Mouse (Mus musculus): ENCODE results near the gene Cdh6. TPM values are rescaled to one million over a fixed set of nuclear protein-coding genes. Genes with fewer than 3 reads are reported as not detected.

The Cdh6 gene
- polyA plus RNA-seq (2016; fragmentation: Nextera tagmentation; extraction: Ambion mirVana): 11.2 and 18.6 TPM in 2 replicates

DNA sequence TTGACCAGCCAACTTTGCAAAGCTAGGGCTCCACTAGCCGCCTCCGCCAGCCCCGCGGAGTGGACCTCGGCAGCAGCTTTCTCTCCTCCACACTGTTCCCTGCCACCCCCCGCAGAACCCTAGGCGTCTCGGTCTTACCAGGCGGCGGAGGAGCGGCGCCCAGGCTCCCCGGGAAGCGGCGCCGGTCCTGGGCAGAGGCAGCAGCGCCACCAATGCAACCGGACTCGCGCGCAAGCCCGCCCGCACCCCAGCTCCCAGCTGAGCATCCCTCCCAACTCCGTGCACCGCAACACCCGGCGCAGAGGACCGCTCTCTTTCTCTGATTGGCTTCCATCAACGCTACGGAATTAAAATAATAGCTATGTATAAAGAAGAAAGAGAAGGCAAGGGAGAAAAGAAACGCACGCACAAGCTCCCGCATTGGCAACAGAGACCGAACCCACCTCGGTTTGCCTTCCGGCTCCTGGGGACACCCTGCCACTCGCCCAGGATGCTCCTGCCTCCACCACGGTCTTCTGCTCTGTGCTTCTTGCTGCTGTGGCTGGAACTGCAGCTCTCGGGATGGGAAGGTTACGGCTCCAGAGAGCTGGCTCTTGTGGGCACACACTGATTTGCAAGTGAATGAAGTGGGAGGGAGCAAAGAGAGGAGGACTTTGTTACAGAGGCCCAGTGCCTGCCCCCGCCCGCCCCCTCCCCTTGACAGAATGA is at the start of gene Cdh6:
Gene Cdh6, minus strand, starts transcription at position 605 of the 708 bp plus-strand sequence.
- Histone ChIP-seq H3K36me3 (no peaks in the 10 kb centered on the region), H3K27me3 (ENCODE audit: insufficient read depth, poor library complexity, severe bottlenecking) (peaks cover 39% of the 10 kb centered on the region), H3K27ac (peak within 1 kb of the TSS; percentile 95), H3K4me1 (replicated peaks) (peaks cover 25% of the 10 kb centered on the region), H3K9me3 (no peaks in the 10 kb centered on the region), H3K4me3 (peak within 1 kb of the TSS; percentile 78)
- WGBS: under 1% methylated on average over 42 of the region's 42 CpGs
- DNase-seq (ENCODE audit: low spot score): peak; percentile 88

DNA sequence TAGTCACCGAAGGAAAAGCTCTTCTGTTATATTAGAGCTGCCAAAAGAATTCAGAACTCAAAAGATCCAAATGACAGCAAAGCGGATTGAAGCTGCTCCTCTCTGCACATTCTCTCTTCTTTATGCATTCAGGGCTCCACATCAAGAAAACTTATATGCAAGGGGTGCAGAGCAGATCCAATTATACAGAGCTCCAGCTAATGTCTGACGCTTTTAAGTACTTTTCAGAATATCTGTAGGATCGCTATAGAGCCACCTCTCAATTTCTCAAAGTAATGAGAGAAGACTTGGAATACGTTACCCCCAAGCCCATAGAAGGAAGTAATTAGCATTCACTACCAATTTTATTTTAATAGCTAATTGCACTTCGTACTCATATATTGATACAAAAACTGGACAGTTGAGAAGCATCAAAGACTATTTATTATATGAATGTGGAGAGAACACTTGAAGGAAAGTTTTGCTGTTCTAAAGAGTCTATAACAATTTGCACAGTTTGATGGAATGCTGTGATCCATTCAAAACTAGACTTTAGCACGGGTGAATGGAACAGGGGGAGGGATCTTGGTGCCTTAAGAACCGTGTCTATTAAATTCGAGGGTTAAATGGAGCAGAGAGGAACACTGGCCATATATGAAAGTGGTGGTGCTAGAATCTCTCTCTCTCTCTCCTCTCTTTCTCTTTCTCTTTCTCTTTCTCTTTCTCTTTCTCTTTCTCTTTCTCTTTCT is 46.4 kb upstream of the Cdh6 start:
- H3K27me3 ChIP-seq (ENCODE audit: insufficient read depth, poor library complexity, severe bottlenecking): peaks cover 10% of the 10 kb centered on the region
- peaks cover 21% of the 10 kb centered on the region for H3K4me1 ChIP-seq (replicated peaks)
- no peaks in the 10 kb centered on the region for H3K9me3 ChIP-seq
- no peaks in the 10 kb centered on the region for H3K36me3 ChIP-seq
- H3K27ac ChIP-seq: no peak overlapping the region
- WGBS: 70% methylated on average over 9 of the region's 9 CpGs
- no peak overlapping the region for H3K4me3 ChIP-seq
- DNase-seq (ENCODE audit: low spot score): no peak

DNA sequence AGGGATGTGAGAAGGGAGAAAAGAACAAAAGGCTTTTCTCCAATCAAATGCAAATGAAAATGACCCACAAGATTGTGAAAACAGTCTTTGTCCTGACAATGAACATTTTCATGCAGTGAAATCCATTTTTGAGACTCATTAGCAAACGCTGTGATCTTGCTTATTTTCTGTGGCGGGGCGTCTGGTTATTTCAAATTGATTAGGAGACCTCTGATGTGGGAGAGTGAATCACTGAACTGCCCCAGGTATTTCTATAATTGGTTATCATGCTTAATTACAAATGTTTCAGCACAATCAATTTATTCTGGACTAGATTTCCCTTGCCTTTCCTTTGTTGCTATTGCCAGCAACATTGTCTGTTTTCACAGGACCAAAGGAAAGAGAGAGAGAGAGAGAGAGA is 44.3 kb upstream of the Cdh6 start:
- DNase-seq (ENCODE audit: low spot score): no peak
- H3K4me1 ChIP-seq (replicated peaks): peaks cover 33% of the 10 kb centered on the region
- no peak overlapping the region for H3K4me3 ChIP-seq
- H3K9me3 ChIP-seq: no peaks in the 10 kb centered on the region
- H3K36me3 ChIP-seq: no peaks in the 10 kb centered on the region
- H3K27ac ChIP-seq: no peak overlapping the region
- H3K27me3 ChIP-seq (ENCODE audit: insufficient read depth, poor library complexity, severe bottlenecking): peaks cover 20% of the 10 kb centered on the region
- WGBS: 56% methylated on average over 3 of the region's 3 CpGs

DNA sequence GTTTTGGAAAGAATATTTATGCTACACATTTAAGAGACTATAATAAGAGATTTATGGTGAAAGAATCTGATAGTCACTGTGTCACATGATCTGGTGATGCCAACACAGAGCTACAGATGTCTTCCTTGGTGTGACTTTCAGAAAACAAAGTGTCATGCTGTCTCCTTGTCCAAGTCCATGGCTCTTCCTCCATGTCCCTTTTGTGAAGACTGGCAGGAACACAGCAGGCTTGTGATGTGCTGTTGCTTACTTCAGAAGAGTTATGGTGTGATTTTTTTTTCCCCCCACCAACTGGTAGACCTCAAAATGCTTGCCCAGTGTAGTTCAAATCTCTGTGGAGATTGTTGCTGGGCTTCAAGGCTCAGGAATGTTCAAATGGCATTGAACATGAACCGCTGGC is 43.7 kb upstream of the Cdh6 start:
- peak; percentile 14 for DNase-seq (ENCODE audit: low spot score)
- H3K9me3 ChIP-seq: no peaks in the 10 kb centered on the region
- peaks cover 20% of the 10 kb centered on the region for H3K27me3 ChIP-seq (ENCODE audit: insufficient read depth, poor library complexity, severe bottlenecking)
- peaks cover 39% of the 10 kb centered on the region for H3K4me1 ChIP-seq (replicated peaks)
- 51% methylated on average over 1 of the region's 1 CpGs for WGBS
- peak overlapping the region; percentile 2; the same call in 1 of the 2 replicates for H3K27ac ChIP-seq
- H3K36me3 ChIP-seq: no peaks in the 10 kb centered on the region
- H3K4me3 ChIP-seq: no peak overlapping the region

DNA sequence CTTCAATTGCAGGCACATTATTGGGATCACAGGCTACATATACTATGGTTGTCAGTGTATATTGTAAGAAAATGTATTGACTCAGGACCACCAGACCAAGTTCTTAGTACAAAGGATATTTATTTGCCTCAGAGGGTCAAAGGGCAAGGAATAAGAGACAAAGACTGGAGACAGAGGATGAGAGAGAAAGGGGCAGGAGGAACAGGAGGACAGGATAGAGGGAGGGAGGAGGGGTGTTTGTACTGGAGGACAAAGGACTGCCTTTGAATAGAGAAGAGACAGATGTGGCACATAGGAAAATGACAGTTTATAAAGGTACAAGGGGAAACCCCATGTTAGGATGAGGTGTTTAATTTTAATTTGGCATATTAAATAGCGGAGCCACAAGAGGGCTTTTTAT is 39.5 kb upstream of the Cdh6 start:
- no peak for DNase-seq (ENCODE audit: low spot score)
- Histone ChIP-seq H3K4me3 (no peak overlapping the region), H3K27ac (peak overlapping the region; percentile 74), H3K27me3 (ENCODE audit: insufficient read depth, poor library complexity, severe bottlenecking) (peaks cover 46% of the 10 kb centered on the region), H3K36me3 (no peaks in the 10 kb centered on the region), H3K4me1 (replicated peaks) (peaks cover 37% of the 10 kb centered on the region), H3K9me3 (no peaks in the 10 kb centered on the region)
- 46% methylated on average over 1 of the region's 1 CpGs for WGBS

DNA sequence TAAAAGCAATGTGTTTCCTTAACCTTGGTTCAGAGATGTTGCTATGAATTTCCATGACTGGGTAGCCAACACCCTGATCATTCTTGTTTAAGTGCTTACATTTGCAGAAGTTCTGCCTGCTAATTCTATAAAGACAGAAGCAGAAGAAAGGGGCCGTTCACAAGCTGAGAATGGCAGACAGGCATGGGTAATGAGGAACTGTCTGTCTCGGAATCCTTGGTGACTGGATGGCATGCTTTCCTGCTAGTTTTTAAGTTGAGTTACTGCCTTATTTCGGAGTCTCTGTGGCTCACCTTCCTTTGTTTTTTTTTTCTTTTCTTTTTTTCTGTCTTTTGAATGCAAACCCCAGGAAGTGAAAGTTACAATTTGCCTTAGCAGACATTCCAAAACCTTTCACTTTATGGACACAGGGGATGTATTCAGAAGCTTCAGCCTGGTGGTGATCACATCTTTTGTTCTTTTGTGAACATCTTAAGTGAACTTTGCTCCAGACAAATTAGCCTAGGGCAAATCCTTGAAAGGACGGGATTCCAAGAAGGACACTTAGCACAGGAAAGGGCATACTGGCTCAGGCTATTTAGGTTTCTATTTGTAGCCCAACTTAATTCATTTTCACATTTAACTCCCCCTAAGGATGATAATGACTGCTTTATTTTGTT is 38.7 kb upstream of the Cdh6 start:
- Histone ChIP-seq H3K27me3 (ENCODE audit: insufficient read depth, poor library complexity, severe bottlenecking) (peaks cover 46% of the 10 kb centered on the region), H3K36me3 (no peaks in the 10 kb centered on the region), H3K27ac (peak overlapping the region; percentile 74; the same call in 1 of the 2 replicates), H3K9me3 (no peaks in the 10 kb centered on the region), H3K4me3 (no peak overlapping the region), H3K4me1 (replicated peaks) (peaks cover 29% of the 10 kb centered on the region)
- WGBS: 13% methylated on average over 4 of the region's 4 CpGs
- peak; percentile 25 for DNase-seq (ENCODE audit: low spot score)

DNA sequence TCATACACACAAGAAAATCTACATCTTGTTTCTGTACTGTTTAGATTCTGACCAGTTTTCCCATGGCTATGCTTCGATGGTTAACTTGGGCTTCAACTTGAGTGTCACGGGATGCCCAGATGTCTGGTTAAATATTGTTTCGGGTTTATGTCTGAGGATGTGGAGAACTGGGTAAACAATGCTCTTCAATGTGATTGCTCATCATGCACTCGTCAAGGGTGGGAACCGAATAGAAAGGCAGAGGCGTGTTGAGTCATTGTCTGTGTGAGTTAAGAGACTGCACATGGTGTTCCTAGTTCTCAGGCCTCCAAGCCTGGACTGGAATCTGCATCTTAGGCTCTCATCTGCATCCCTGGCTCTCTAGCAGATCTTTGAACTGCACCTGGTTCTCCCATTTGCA is 36.7 kb upstream of the Cdh6 start:
- Histone ChIP-seq H3K27ac (no peak overlapping the region), H3K36me3 (no peaks in the 10 kb centered on the region), H3K4me1 (replicated peaks) (peaks cover 22% of the 10 kb centered on the region), H3K4me3 (no peak overlapping the region), H3K9me3 (no peaks in the 10 kb centered on the region), H3K27me3 (ENCODE audit: insufficient read depth, poor library complexity, severe bottlenecking) (peaks cover 37% of the 10 kb centered on the region)
- no peak for DNase-seq (ENCODE audit: low spot score)
- 86% methylated on average over 6 of the region's 6 CpGs for WGBS

DNA sequence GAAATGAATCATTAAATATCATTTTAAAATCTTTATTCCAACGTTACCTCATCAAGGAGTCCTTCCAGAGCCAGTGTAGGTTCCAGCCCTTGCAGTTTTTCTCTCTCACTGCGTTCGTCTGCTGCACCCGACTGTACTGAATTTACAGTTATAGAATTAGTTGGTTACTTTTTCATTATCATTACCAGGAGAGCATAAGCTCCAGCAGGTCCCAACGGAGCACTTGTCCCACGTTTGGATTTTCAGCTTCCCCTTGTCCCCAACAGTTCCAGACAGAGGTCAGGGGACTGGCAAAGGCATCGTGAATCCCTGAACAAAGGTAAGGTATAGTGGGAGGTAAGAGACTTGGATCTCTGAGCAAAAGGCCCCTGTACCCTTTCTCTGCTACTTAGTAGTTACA is 35.2 kb upstream of the Cdh6 start:
- Histone ChIP-seq H3K9me3 (no peaks in the 10 kb centered on the region), H3K27me3 (ENCODE audit: insufficient read depth, poor library complexity, severe bottlenecking) (peaks cover 26% of the 10 kb centered on the region), H3K4me1 (replicated peaks) (peaks cover 20% of the 10 kb centered on the region), H3K27ac (no peak overlapping the region), H3K4me3 (no peak overlapping the region), H3K36me3 (no peaks in the 10 kb centered on the region)
- WGBS: 89% methylated on average over 7 of the region's 7 CpGs
- no peak for DNase-seq (ENCODE audit: low spot score)

DNA sequence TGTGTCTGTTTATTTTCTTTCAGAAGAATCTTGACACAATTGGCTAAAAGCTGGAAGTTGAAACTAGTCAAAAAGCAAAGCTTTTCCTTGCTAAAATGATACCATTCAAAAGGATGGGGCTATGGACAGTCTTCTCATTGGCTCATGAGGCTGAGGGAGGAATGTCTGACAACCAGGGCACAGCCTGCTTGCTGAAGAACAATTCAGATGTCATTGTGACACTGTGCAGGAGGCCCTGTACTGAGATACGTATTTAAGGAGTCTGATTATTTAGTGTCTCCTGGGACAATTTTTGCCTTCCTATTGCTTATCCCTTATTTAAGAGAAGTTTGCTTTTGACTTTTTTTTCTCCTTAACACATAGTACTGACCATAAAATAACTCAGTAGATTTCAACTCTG is 22.8 kb upstream of the Cdh6 start:
- Histone ChIP-seq H3K36me3 (no peaks in the 10 kb centered on the region), H3K27ac (no peak overlapping the region), H3K27me3 (ENCODE audit: insufficient read depth, poor library complexity, severe bottlenecking) (0 out of 2 replicates have a peak, but pooled peaks cover 4% of the 10 kb centered on the region), H3K4me1 (replicated peaks) (peaks cover 9% of the 10 kb centered on the region; the same call in 1 of the 2 replicates), H3K9me3 (no peaks in the 10 kb centered on the region), H3K4me3 (no peak overlapping the region)
- 24% methylated on average over 1 of the region's 1 CpGs for WGBS
- no peak for DNase-seq (ENCODE audit: low spot score)

DNA sequence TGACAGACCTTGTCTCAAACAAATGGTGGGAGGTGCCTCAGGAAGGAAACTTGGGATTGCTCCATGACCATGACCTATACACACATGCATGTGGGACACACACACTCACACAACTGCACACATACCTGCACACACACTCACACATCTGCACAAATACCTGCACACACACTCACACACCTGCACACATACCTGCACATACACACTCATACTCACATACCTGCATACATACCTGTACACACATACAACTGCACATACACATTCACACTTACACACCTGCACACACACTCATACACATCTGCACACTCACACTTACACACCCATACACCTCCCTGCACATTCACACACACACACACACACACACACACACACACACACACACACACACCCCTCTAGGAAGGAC is 20.6 kb upstream of the Cdh6 start:
- Histone ChIP-seq H3K27ac (no peak overlapping the region), H3K4me3 (no peak overlapping the region), H3K9me3 (no peaks in the 10 kb centered on the region), H3K36me3 (no peaks in the 10 kb centered on the region), H3K4me1 (replicated peaks) (peaks cover 9% of the 10 kb centered on the region; the same call in 1 of the 2 replicates), H3K27me3 (ENCODE audit: insufficient read depth, poor library complexity, severe bottlenecking) (0 out of 2 replicates have a peak, but pooled peaks cover 4% of the 10 kb centered on the region)
- DNase-seq (ENCODE audit: low spot score): no peak

DNA sequence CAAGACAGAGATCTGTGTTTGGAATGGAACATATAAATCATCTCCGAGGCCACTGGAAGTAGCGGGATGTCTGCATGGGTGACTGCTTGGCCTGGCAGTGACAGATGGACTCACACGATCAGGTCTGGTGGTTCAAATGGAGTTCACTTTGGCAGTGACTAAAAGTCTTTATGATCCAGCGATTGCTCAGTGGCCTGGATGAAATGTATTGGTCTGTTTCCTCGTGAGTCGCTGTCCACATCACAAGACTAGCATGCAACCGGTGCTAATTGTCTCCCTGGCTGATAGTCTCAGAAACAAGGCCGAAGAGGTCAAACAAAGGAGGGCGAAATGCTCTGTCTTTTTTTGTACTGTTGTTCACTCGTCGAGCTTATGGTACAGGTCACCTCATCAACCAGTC is 19.6 kb upstream of the Cdh6 start:
- Histone ChIP-seq H3K27me3 (ENCODE audit: insufficient read depth, poor library complexity, severe bottlenecking) (0 out of 2 replicates have a peak, but pooled peaks cover 4% of the 10 kb centered on the region), H3K27ac (no peak overlapping the region), H3K4me1 (replicated peaks) (peaks cover 9% of the 10 kb centered on the region; the same call in 1 of the 2 replicates), H3K9me3 (no peaks in the 10 kb centered on the region), H3K36me3 (no peaks in the 10 kb centered on the region), H3K4me3 (no peak overlapping the region)
- WGBS: 62% methylated on average over 11 of the region's 11 CpGs
- peak; percentile 13 for DNase-seq (ENCODE audit: low spot score)

DNA sequence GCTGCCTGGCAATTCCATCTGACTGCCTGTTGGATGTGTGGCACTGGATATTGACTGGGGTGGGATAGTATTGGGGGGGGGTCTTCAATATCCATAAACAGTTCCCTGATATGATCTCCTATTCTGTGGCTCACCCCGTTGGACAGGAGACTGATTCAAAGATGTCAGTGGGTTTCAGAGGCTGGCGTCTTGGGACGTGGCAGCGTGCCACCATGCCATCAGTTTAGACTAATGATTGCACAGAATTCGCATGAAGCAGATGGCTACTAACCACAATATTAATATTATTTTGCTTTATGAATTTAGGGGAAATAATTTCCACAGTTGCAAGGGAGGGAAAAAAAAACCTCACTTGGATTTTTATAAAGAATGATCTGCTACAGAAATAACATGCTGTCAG is 10.2 kb upstream of the Cdh6 start:
- H3K27ac ChIP-seq: no peak overlapping the region
- WGBS: 92% methylated on average over 5 of the region's 5 CpGs
- H3K36me3 ChIP-seq: no peaks in the 10 kb centered on the region
- no peak for DNase-seq (ENCODE audit: low spot score)
- H3K27me3 ChIP-seq (ENCODE audit: insufficient read depth, poor library complexity, severe bottlenecking): no peaks in the 10 kb centered on the region
- H3K9me3 ChIP-seq: no peaks in the 10 kb centered on the region
- no peak overlapping the region for H3K4me3 ChIP-seq
- no peaks in the 10 kb centered on the region for H3K4me1 ChIP-seq (replicated peaks)

DNA sequence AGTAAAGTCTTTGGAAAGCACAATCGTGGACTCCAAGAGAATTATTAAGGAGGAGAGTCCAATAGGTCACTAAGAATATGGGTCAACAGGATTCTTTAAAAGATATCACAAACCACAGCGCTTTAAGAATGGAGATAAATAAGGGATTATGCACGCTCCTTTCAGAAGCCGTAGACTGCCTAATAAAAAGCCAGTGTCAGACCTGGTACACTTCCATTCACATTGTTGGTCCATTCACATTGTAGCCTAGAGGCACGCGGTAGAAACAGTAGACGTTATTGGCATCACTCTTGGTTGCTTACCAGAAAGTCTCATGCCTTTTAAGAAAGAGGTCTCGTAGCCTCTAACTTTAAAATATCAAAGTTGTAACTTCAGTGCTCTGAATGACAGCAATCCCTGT is 8.0 kb upstream of the Cdh6 start:
- no peaks in the 10 kb centered on the region for H3K4me1 ChIP-seq (replicated peaks)
- H3K36me3 ChIP-seq: no peaks in the 10 kb centered on the region
- H3K9me3 ChIP-seq: no peaks in the 10 kb centered on the region
- H3K4me3 ChIP-seq: no peak overlapping the region
- no peak overlapping the region for H3K27ac ChIP-seq
- H3K27me3 ChIP-seq (ENCODE audit: insufficient read depth, poor library complexity, severe bottlenecking): peaks cover 15% of the 10 kb centered on the region
- WGBS: 73% methylated on average over 8 of the region's 8 CpGs
- no peak for DNase-seq (ENCODE audit: low spot score)

All from hindbrain, embryonic 10.5 days (tissue).